Mouse (Mus musculus) lung, embryonic 16.5 days (tissue): Measurements from ENCODE around the gene Klhl32. TPM values are rescaled to one million over a fixed set of nuclear protein-coding genes. Genes with fewer than 3 reads are reported as not detected.

ENCODE experiments used
- ATAC-seq: fragments of 200-750 bp; cut with Nextera tagmentation; 2 replicates; pipeline ENCODE4 v1.8.0; 2017; ENCODE audit warnings: low read depth, mild to moderate bottlenecking, moderate library complexity
- H3K27ac ChIP-seq: fragments of 300-500 bp; sonication (generic); 2 replicates; pipeline ENCODE4 v1.5.1; 2014; ENCODE audit warnings: mild to moderate bottlenecking, control low read depth, low read length
- H3K27me3 ChIP-seq: fragments of 300-500 bp; sonication (generic); 2 replicates; pipeline ENCODE4 v1.6.1; 2014; ENCODE audit warnings: low read depth, low read length, mixed read lengths; ENCODE audit not compliant: control insufficient read depth, insufficient read depth
- H3K36me3 ChIP-seq: fragments of 300-500 bp; sonication (generic); 2 replicates; pipeline ENCODE4 v1.6.1; 2014; ENCODE audit warnings: low read length; ENCODE audit not compliant: control insufficient read depth, insufficient read depth
- H3K4me1 ChIP-seq: fragments of 300-500 bp; sonication (generic); replicated peaks from 2 replicates; pipeline ENCODE4 v1.6.1; 2014; ENCODE audit warnings: low read length, mixed read lengths; ENCODE audit not compliant: control insufficient read depth, insufficient read depth
- H3K4me2 ChIP-seq: fragments of 300-500 bp; sonication (generic); 2 replicates; pipeline ENCODE4 v1.6.1; 2014; ENCODE audit warnings: low read depth, low read length, control low read depth
- H3K4me3 ChIP-seq: fragments of 300-500 bp; sonication (generic); 2 replicates; pipeline ENCODE4 v1.5.1; 2014; ENCODE audit warnings: mild to moderate bottlenecking, low read length, control low read depth
- H3K9ac ChIP-seq: fragments of 300-500 bp; sonication (generic); 2 replicates; pipeline ENCODE4 v1.6.1; 2014; ENCODE audit warnings: low read length, control low read depth
- H3K9me3 ChIP-seq: fragments of 300-500 bp; sonication (generic); 2 replicates; pipeline ENCODE4 v1.6.1; 2016; ENCODE audit warnings: low read length; ENCODE audit not compliant: control insufficient read depth
- WGBS: fragments of 180-500 bp; shearing (Covaris S2); extraction: QIAGEN DNeasy Blood & Tissue Kit; methylation state at CpG from one replicate; pipeline ENCODE4 v1.1.7; 2014; 5-methylcytosine and 5-hydroxymethylcytosine counted together
- polyA plus RNA-seq: library from polyadenylated mRNA; unstranded; fragments of >200 nt; fragmentation: Nextera tagmentation; extraction: Ambion mirVana; gene quantifications from 2 replicates; pipeline ENCODE4 v1.2.1, GENCODE M21; 2015

Gene Klhl32
- polyA plus RNA-seq, 1 experiment from 2014 or later: 1.6 TPM

DNA sequence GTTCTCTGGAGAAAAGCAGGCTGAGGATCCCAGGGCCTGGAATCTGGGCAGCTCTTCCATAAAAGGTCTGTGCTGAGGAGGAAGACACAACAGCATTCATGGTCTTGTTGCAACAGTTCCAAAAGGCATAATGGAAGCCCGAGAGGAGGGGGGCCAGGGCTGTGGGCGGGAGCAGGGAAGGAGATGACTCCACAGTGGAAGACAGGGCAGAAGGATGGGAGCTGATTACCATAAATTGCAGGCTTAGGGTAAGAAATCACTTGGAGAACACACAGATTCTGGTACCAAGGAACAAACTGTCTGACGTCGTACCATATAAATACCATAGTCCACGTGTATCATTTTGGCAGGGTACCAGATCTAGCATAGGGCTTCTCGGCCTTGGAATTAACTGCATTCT lies 51.9 kb downstream of the Klhl32 start:
- Histone ChIP-seq H3K4me2 (no peak overlapping the region), H3K36me3 (no peaks in the 10 kb centered on the region), H3K4me3 (no peak overlapping the region), H3K9me3 (no peaks in the 10 kb centered on the region), H3K27ac (no peak overlapping the region), H3K27me3 (no peaks in the 10 kb centered on the region), H3K4me1 (no peaks in the 10 kb centered on the region), H3K9ac (no peak overlapping the region)
- ATAC-seq: no peak
- 79% methylated on average over 6 of the region's 6 CpGs for WGBS

- Histone ChIP-seq H3K36me3 (no peaks in the 10 kb centered on the region), H3K9me3 (no peaks in the 10 kb centered on the region), H3K4me2 (no peak overlapping the region), H3K4me3 (no peak overlapping the region), H3K27ac (no peak overlapping the region), H3K4me1 (no peaks in the 10 kb centered on the region), H3K9ac (no peak overlapping the region), H3K27me3 (no peaks in the 10 kb centered on the region)
- no peak for ATAC-seq
- 58% methylated on average over 3 of the region's 3 CpGs for WGBS
These were observed 53.1 kb downstream of the Klhl32 start for GRCm38 (mm10) chr4:24797868-24798267.

GRCm38 (mm10) chr4:24797280-24797679 lies 53.6 kb downstream of the Klhl32 start:
- WGBS: 79% methylated on average over 5 of the region's 5 CpGs
- Histone ChIP-seq H3K4me3 (no peak overlapping the region), H3K36me3 (no peaks in the 10 kb centered on the region), H3K9ac (no peak overlapping the region), H3K27me3 (no peaks in the 10 kb centered on the region), H3K4me2 (no peak overlapping the region), H3K9me3 (no peaks in the 10 kb centered on the region), H3K27ac (no peak overlapping the region), H3K4me1 (no peaks in the 10 kb centered on the region)
- no peak for ATAC-seq

DNA sequence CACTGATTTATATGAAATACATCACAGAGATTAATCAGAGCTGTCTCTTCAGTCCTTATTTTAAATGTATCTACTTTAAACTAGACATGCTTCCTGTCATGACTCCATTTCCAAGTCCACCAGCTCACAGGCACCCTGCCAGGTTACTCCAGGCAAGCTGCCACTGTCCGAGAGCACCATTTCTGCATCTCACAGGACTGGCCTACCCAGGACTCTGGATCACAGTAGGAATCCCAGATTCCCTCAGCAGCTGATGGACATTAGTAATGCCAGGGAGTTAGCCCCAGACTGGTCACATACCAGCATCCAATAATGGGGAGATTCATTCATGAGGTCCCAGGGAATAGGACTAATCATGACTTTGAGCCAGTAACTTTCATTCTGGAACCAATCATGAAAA lies 54.7 kb downstream of the Klhl32 start:
- Histone ChIP-seq H3K27me3 (no peaks in the 10 kb centered on the region), H3K9ac (no peak overlapping the region), H3K9me3 (no peaks in the 10 kb centered on the region), H3K27ac (no peak overlapping the region), H3K4me2 (no peak overlapping the region), H3K4me1 (no peaks in the 10 kb centered on the region), H3K4me3 (no peak overlapping the region), H3K36me3 (no peaks in the 10 kb centered on the region)
- ATAC-seq: no peak
- WGBS: 39% methylated on average over 1 of the region's 1 CpGs

GRCm38 (mm10) chr4:24795180-24795579 lies 55.7 kb downstream of the Klhl32 start:
- Histone ChIP-seq H3K36me3 (no peaks in the 10 kb centered on the region), H3K9me3 (no peaks in the 10 kb centered on the region), H3K9ac (no peak overlapping the region), H3K4me1 (no peaks in the 10 kb centered on the region), H3K27me3 (no peaks in the 10 kb centered on the region), H3K27ac (no peak overlapping the region), H3K4me3 (no peak overlapping the region), H3K4me2 (no peak overlapping the region)
- no peak for ATAC-seq
- WGBS: 72% methylated on average over 2 of the region's 2 CpGs

DNA sequence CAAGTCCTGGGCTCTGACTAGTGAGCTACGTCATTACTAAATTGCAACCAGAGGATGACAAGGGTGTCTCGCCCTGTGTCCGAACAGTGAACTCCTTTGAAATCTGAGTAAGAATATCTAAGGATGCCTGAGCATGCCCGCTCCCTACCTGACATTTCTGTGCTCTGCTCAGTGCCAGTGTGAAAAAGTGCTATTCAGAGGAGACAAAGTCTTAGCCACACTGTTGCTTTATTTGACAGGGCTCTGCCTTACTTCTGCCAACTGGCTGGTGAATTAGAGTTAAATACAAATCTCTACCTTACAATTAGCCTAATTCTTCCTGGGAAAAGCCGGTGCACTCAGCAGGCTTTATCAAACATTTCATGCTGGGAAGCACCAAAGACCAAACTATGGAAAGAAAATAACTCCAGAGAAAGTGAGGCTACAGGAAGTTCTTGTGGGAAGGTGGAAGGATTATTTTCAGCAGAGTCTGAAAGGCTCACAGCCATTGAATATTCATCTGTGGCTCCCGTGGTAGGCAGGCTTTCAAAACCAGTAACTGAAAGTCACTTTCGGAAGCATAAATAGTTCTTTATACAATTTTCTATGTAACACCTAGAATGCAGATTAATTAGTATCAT lies 57.1 kb downstream of the Klhl32 start:
- H3K4me2 ChIP-seq: no peak overlapping the region
- no peak overlapping the region for H3K9ac ChIP-seq
- no peaks in the 10 kb centered on the region for H3K27me3 ChIP-seq
- H3K36me3 ChIP-seq: no peaks in the 10 kb centered on the region
- no peak overlapping the region for H3K4me3 ChIP-seq
- ATAC-seq: no peak
- no peaks in the 10 kb centered on the region for H3K4me1 ChIP-seq
- 58% methylated on average over 7 of the region's 7 CpGs for WGBS
- H3K9me3 ChIP-seq: no peaks in the 10 kb centered on the region
- no peak overlapping the region for H3K27ac ChIP-seq

DNA sequence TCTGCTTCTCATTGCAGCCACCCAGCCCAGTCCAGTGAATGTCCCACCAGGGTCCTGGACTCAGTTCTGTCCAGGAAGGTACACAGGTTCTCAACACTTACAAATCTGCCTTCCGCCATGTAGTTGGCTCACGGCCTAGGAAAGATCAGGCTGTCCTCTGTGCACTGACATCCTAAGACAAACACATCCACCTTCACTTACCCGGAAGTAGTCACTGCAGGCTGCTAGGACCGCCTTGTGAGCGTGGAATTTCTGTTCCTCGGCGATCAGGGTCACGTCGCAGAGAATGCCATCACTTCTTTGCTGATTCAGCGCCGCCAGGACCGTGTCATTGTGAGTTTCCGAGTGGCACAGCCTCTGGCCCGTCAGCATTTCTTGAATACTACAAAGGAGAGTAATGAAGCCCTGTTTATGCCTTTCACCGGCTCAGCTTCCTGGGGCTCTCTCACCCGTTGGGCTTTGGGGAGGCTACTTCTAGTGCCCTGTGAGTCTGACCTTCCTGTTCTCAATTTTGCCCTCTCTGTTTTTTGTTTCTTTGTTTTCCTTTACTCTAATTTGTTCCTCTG lies 58.4 kb downstream of the Klhl32 start:
- whole genome bisulfite sequencing: 18% methylated on average over 16 of the region's 16 CpGs
- Histone ChIP-seq H3K27me3 (no peaks in the 10 kb centered on the region), H3K27ac (no peak overlapping the region), H3K4me1 (no peaks in the 10 kb centered on the region), H3K9me3 (no peaks in the 10 kb centered on the region), H3K9ac (no peak overlapping the region), H3K36me3 (no peaks in the 10 kb centered on the region), H3K4me3 (peak overlapping the region; percentile 16; the same call in 1 of the 2 replicates), H3K4me2 (peak overlapping the region; percentile 39)
- no peak for ATAC-seq

- Histone ChIP-seq H3K9me3 (no peaks in the 10 kb centered on the region), H3K9ac (no peak overlapping the region), H3K4me1 (no peaks in the 10 kb centered on the region), H3K4me3 (no peak overlapping the region), H3K27me3 (no peaks in the 10 kb centered on the region), H3K27ac (no peak overlapping the region), H3K36me3 (no peaks in the 10 kb centered on the region), H3K4me2 (no peak overlapping the region)
- WGBS: 83% methylated on average over 1 of the region's 1 CpGs
- ATAC-seq: no peak
These were observed 61.6 kb downstream of the Klhl32 start for GRCm38 (mm10) chr4:24789331-24789730.

DNA sequence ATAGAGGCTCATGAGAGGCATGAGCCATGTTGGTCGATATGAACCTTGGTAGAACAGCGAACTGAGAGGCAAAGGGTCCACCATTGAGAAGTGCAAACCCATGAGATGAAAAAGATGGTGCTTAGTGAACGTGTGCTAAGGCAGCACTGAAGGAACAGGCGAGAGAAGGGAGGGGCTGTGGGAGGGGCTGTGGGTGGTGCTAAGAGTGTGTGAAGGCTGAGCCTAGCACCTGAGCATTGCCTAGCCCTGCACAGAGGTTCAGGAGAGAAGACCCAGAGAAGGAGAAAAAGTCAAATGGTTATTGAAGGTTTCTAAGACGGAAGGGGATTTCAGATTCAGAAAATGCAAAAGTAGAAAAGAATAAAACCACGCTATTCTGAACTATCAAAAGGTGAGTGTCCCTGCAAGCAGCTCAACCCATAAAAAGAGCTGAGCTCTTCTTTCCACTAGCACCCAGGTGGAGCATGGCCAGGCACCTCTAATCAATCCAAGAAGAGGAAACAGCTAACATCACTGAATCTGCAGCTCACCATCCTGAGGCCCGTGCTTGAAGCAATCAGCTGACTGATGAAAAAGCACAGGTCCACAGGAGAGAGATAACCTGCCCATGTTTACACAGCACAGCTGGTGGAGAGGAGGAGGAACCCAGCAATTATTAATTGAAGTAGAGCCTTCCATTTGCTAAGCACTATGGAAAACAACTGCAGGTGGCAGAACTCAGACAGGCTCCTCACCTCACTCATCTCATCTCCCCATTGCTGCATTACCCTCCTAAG lies 65.0 kb downstream of the Klhl32 start:
- no peak overlapping the region for H3K27ac ChIP-seq
- no peak overlapping the region for H3K9ac ChIP-seq
- no peaks in the 10 kb centered on the region for H3K4me1 ChIP-seq
- H3K9me3 ChIP-seq: no peaks in the 10 kb centered on the region
- 44% methylated on average over 7 of the region's 7 CpGs for WGBS
- ATAC-seq: no peak
- no peaks in the 10 kb centered on the region for H3K36me3 ChIP-seq
- no peak overlapping the region for H3K4me3 ChIP-seq
- H3K4me2 ChIP-seq: no peak overlapping the region
- no peaks in the 10 kb centered on the region for H3K27me3 ChIP-seq
